ENCODE assay signal across 10 mouse cellular contexts in genomic region chr17:43389256-43389655, GRCm38 (mm10). TPM values are rescaled to one million over a fixed set of nuclear protein-coding genes. Genes with fewer than 3 reads are reported as not detected.
DNase-seq lines count a peak whose midpoint lies in the region; ATAC-seq and TF ChIP-seq lines count a peak whose summit lies in the region.
"Had no signal": no experiment of that assay in that cellular context is flagged by ENCODE, and none has a peak within 500 bp of the region (broad histone marks: within the 10 kb centered on the region; RNA-seq: fewer than 3 reads in every experiment).

No protein-coding gene starts in this region.

- no peaks in the 10 kb centered on the region for H3K36me3 ChIP-seq in heart, embryonic 10.5 days
- no peaks in the 10 kb centered on the region for H3K36me3 ChIP-seq in kidney, postnatal 0 days (ENCODE audit: insufficient read depth, low read length)
- no peaks in the 10 kb centered on the region for H3K36me3 ChIP-seq in small intestine, adult 2 months (ENCODE audit: control insufficient read depth, insufficient read depth, low read length)
- H3K36me3 ChIP-seq in thymus, adult 2 months (ENCODE audit: control insufficient read depth, insufficient read depth, low read length): no peaks in the 10 kb centered on the region
- no peaks in the 10 kb centered on the region for H3K36me3 ChIP-seq in forebrain, embryonic 10.5 days (replicated peaks)
- H3K36me3 ChIP-seq: liver, embryonic 15.5 days had no signal

- peak overlapping the region; percentile 42 for H3K4me3 ChIP-seq in layer of hippocampus, adult 2 months
- H3K4me3 ChIP-seq in heart, embryonic 10.5 days: no peak overlapping the region
- H3K4me3 ChIP-seq in kidney, postnatal 0 days (replicated peaks; ENCODE audit: low read depth, low read length): peak overlapping the region; percentile 26
- H3K4me3 ChIP-seq in small intestine, adult 2 months (ENCODE audit: low read depth, low read length): peak overlapping the region; percentile 44
- H3K4me3 ChIP-seq in thymus, adult 2 months (ENCODE audit: control insufficient read depth, insufficient read depth, low read length): no peak overlapping the region
- H3K4me3 ChIP-seq in forebrain, embryonic 10.5 days: no peak overlapping the region
- H3K4me3 ChIP-seq: liver, embryonic 15.5 days had no signal

- 0 out of 2 replicates have a peak, but pooled peaks cover 3% of the 10 kb centered on the region for H3K27me3 ChIP-seq in heart, embryonic 10.5 days (ENCODE audit: insufficient read depth, poor library complexity, severe bottlenecking)
- H3K27me3 ChIP-seq in kidney, postnatal 0 days (ENCODE audit: insufficient read depth, low read length): no peaks in the 10 kb centered on the region
- no peaks in the 10 kb centered on the region for H3K27me3 ChIP-seq in small intestine, adult 2 months (ENCODE audit: control insufficient read depth, insufficient read depth, low read length)
- H3K27me3 ChIP-seq in thymus, adult 2 months (ENCODE audit: control insufficient read depth, insufficient read depth, low read length): no peaks in the 10 kb centered on the region
- no peaks in the 10 kb centered on the region for H3K27me3 ChIP-seq in forebrain, embryonic 10.5 days (ENCODE audit: poor library complexity, severe bottlenecking)

- H3K4me1 ChIP-seq in heart, embryonic 10.5 days: peaks cover 30% of the 10 kb centered on the region
- peaks cover 11% of the 10 kb centered on the region; the same call in 1 of the 2 replicates for H3K4me1 ChIP-seq in kidney, postnatal 0 days (replicated peaks; ENCODE audit: insufficient read depth, low read length)
- H3K4me1 ChIP-seq in small intestine, adult 2 months (ENCODE audit: control insufficient read depth, insufficient read depth, insufficient read length, low read length): no peaks in the 10 kb centered on the region
- H3K4me1 ChIP-seq in thymus, adult 2 months (replicated peaks; ENCODE audit: control insufficient read depth, insufficient read depth, low read length): no peaks in the 10 kb centered on the region
- peaks cover 6% of the 10 kb centered on the region; the same call in 1 of the 2 replicates for H3K4me1 ChIP-seq in forebrain, embryonic 10.5 days

- peak overlapping the region; percentile 63 for H3K27ac ChIP-seq in layer of hippocampus, adult 2 months
- H3K27ac ChIP-seq in heart, embryonic 10.5 days: peak overlapping the region; percentile 77
- no peak overlapping the region for H3K27ac ChIP-seq in kidney, postnatal 0 days
- peak overlapping the region; percentile 16; the same call in 1 of the 2 replicates for H3K27ac ChIP-seq in small intestine, adult 2 months (ENCODE audit: insufficient read depth, low read depth, low read length)
- H3K27ac ChIP-seq in thymus, adult 2 months (ENCODE audit: control insufficient read depth, insufficient read depth, low read length): no peak overlapping the region
- no peak overlapping the region for H3K27ac ChIP-seq in forebrain, embryonic 10.5 days
- H3K27ac ChIP-seq: hindbrain, postnatal 0 days; liver, embryonic 15.5 days had no signal

- peak overlapping the region; percentile 30 for H3K4me2 ChIP-seq in kidney, postnatal 0 days (ENCODE audit: low read length)
- H3K4me2 ChIP-seq: liver, embryonic 15.5 days had no signal

- DNase-seq in layer of hippocampus, adult 2 months (ENCODE audit: low spot score in 2 of 2): no peak
- DNase-seq in layer of hippocampus, postnatal 14 days (ENCODE audit: low spot score in 2 of 2): no peak
- no peak for DNase-seq in heart, embryonic 10.5 days (ENCODE audit: low spot score)
- no peak for DNase-seq in kidney, postnatal 0 days (ENCODE audit: low spot score)
- DNase-seq in thymus, adult 2 months: no peak
- DNase-seq in forebrain, embryonic 10.5 days (ENCODE audit: extremely low spot score, low spot score): no peak

- TF ChIP-seq CTCF in layer of hippocampus, adult 2 months (conservative IDR thresholded peaks at IDR 0.05): no peak
- TF ChIP-seq CTCF in kidney, postnatal 0 days (IDR thresholded peaks at IDR 0.05; ENCODE audit: low read depth): no peak
- no peak for TF ChIP-seq CTCF in small intestine, adult 2 months (IDR thresholded peaks at IDR 0.05; ENCODE audit: extremely low read depth, insufficient read length, insufficient replicate concordance, low read depth, low read length)
- TF ChIP-seq CTCF in thymus, adult 2 months (IDR thresholded peaks at IDR 0.05; ENCODE audit: borderline replicate concordance, control insufficient read depth, extremely low read depth, insufficient read depth, low read length, poor library complexity): no peak

- H3K9ac ChIP-seq in kidney, postnatal 0 days (ENCODE audit: low read depth, low read length): peak overlapping the region; percentile 0; the same call in 1 of the 2 replicates
- H3K9ac ChIP-seq: liver, embryonic 15.5 days had no signal

- 67% methylated on average over 11 of the region's 11 CpGs for WGBS in heart, embryonic 10.5 days
- 56% methylated on average over 11 of the region's 11 CpGs for WGBS in kidney, postnatal 0 days
- WGBS in small intestine, adult 2 months: 78% methylated on average over 11 of the region's 11 CpGs
- WGBS in thymus, adult 2 months: 88% methylated on average over 11 of the region's 11 CpGs
- WGBS in forebrain, embryonic 10.5 days: 90% methylated on average over 11 of the region's 11 CpGs

- H3K9me3 ChIP-seq in heart, embryonic 10.5 days: no peaks in the 10 kb centered on the region
- no peaks in the 10 kb centered on the region for H3K9me3 ChIP-seq in kidney, postnatal 0 days (replicated peaks; ENCODE audit: low read length)
- no peaks in the 10 kb centered on the region for H3K9me3 ChIP-seq in forebrain, embryonic 10.5 days
- H3K9me3 ChIP-seq: liver, embryonic 15.5 days had no signal

- TF ChIP-seq POLR2A in small intestine, adult 2 months (IDR thresholded peaks at IDR 0.05; ENCODE audit: low read depth, low read length): no peak; the same call in 1 of the 2 replicates
- TF ChIP-seq POLR2A in thymus, adult 2 months (IDR thresholded peaks at IDR 0.05; ENCODE audit: control insufficient read depth, extremely low read depth, insufficient read depth, low read length, poor library complexity): no peak

- ATAC-seq in kidney, postnatal 0 days (replicated peaks; ENCODE audit: low FRiP score, low read depth): no peak
- ATAC-seq: hindbrain, postnatal 0 days had no signal

RNA-seq across cellular contexts. Expression of gene Adgrf5, which starts 29.0 kb away (rescaled TPM):
- total RNA-seq in layer of hippocampus, adult 2 months (2021): 10 to 100 TPM; 29.7 to 30.9 TPM
- total RNA-seq in layer of hippocampus, postnatal 14 days (2021): 10 to 100 TPM; 31.2 to 34.1 TPM
- polyA plus RNA-seq in heart, embryonic 10.5 days (2016; fragmentation: Nextera tagmentation; extraction: Ambion mirVana): 12.6 and 19.4 TPM in 2 replicates
- 15.4 and 17.3 TPM in 2 replicates for polyA plus RNA-seq in kidney, postnatal 0 days (2015; fragmentation: Nextera tagmentation; extraction: Ambion mirVana)
- 2.8 and 4.9 TPM in 2 replicates for polyA plus RNA-seq in small intestine, adult 2 months (2012; rRNA removed)
- 4.5 and 5.7 TPM in 2 replicates for polyA plus RNA-seq in thymus, adult 2 months (2012; rRNA removed)
- polyA plus RNA-seq in forebrain, embryonic 10.5 days (2016; fragmentation: Nextera tagmentation; extraction: Ambion mirVana): 6.0 and 8.0 TPM in 2 replicates
- total RNA-seq: common myeloid progenitor, adult 5-6 weeks had no signal

Comparison
In these comparisons a context has a peak if more than half of its experiments do, and no peak if none do; other contexts are left out.
1. H3K27ac ChIP-seq: peak in layer of hippocampus, adult 2 months (single experiment), heart, embryonic 10.5 days (single experiment) and small intestine, adult 2 months (single experiment); none in kidney, postnatal 0 days (single experiment), thymus, adult 2 months (single experiment) and forebrain, embryonic 10.5 days (single experiment).
2. H3K4me3 ChIP-seq: peak in layer of hippocampus, adult 2 months (single experiment), kidney, postnatal 0 days (single experiment) and small intestine, adult 2 months (single experiment); none in heart, embryonic 10.5 days (single experiment), thymus, adult 2 months (single experiment) and forebrain, embryonic 10.5 days (single experiment).